Mouse (Mus musculus) CH12.LX (cell line): Measurements from ENCODE around the gene Arl5c. TPM values are rescaled to one million over a fixed set of nuclear protein-coding genes. Genes with fewer than 3 reads are reported as not detected.

ENCODE experiments used
- DNase-seq: peaks from one replicate; pipeline ENCODE4 v3.0.0-alpha.2; 2013; ENCODE audit errors: extremely low read depth
- H3K27ac ChIP-seq: 2 replicates; pipeline ENCODE4 v1.5.1; 2012; ENCODE audit warnings: low read depth, mild to moderate bottlenecking, control low read depth, moderate library complexity; ENCODE audit not compliant: insufficient read depth
- H3K27me3 ChIP-seq: replicated peaks from 2 replicates; pipeline ENCODE3; 2012; ENCODE audit warnings: inconsistent platforms
- H3K36me3 ChIP-seq, 2 experiments: replicated peaks in 1 of 2; 2 replicates each; pipeline versions ENCODE3 to v1.6.1; 2012; ENCODE audit warnings: inconsistent platforms in 1 of 2, low read length in 1 of 2, mild to moderate bottlenecking in 1 of 2, mixed read lengths in 1 of 2, moderate library complexity in 1 of 2; ENCODE audit not compliant: control insufficient read depth in 1 of 2, insufficient read depth in 1 of 2
- H3K4me1 ChIP-seq, 2 experiments: 2 replicates each; pipeline ENCODE4 v1.6.1; 2012; ENCODE audit warnings: inconsistent platforms in 1 of 2, moderate library complexity in 1 of 2; ENCODE audit not compliant: insufficient read depth in 2 of 2, control insufficient read depth in 1 of 2
- H3K4me2 ChIP-seq: 2 replicates; pipeline ENCODE4 v1.6.1; 2012; ENCODE audit warnings: low read depth, mild to moderate bottlenecking, control low read depth; ENCODE audit not compliant: poor library complexity, insufficient read depth, severe bottlenecking
- H3K4me3 ChIP-seq, 3 experiments: fragments of 150-350 bp in 1 of 3; sonication (generic) in 1 of 3; replicated peaks in 1 of 3; 2 replicates each; pipeline versions ENCODE3 to v1.5.1; 2011 to 2012; ENCODE audit warnings: low read depth in 2 of 3, low read length in 2 of 3, mild to moderate bottlenecking in 2 of 3, moderate library complexity in 2 of 3, control low read depth in 1 of 3, improper control_type of control experiment in 1 of 3, inconsistent platforms in 1 of 3, mixed read lengths in 1 of 3; ENCODE audit not compliant: poor library complexity in 1 of 3
- H3K79me2 ChIP-seq: replicated peaks from 2 replicates; pipeline ENCODE4 v1.6.1; 2012; ENCODE audit warnings: mild to moderate bottlenecking, moderate library complexity; ENCODE audit not compliant: control insufficient read depth, poor library complexity, insufficient read depth, severe bottlenecking; ENCODE audit errors: extremely low read depth
- H3K9ac ChIP-seq: 2 replicates; pipeline ENCODE4 v1.6.1; 2012; ENCODE audit warnings: low read depth, mild to moderate bottlenecking, control low read depth, moderate library complexity; ENCODE audit not compliant: insufficient read depth
- H3K9me3 ChIP-seq: replicated peaks from 2 replicates; pipeline ENCODE3; 2012; ENCODE audit warnings: low read length, inconsistent platforms, mixed read lengths
- CHD1 ChIP-seq: IDR thresholded peaks from 2 replicates; pipeline ENCODE4 v1.6.1; 2012; ENCODE audit warnings: low read depth, low read length, improper control_type of control experiment, inconsistent platforms
- CTCF ChIP-seq, 2 experiments: IDR thresholded peaks in 1 of 2; conservative IDR thresholded peaks in 1 of 2; 2 replicates each; pipeline ENCODE4 v1.5.1; 2011 to 2012; ENCODE audit warnings: low read depth in 2 of 2, low read length in 2 of 2, improper control_type of control experiment in 1 of 2, inconsistent platforms in 1 of 2, mild to moderate bottlenecking in 1 of 2, moderate library complexity in 1 of 2
- GABPA ChIP-seq: IDR thresholded peaks from 2 replicates; pipeline ENCODE4 v1.6.1; 2012; ENCODE audit warnings: low read depth, low read length, improper control_type of control experiment, inconsistent platforms; ENCODE audit not compliant: insufficient replicate concordance
- KAT2A ChIP-seq: IDR thresholded peaks from 2 replicates; pipeline ENCODE4 v1.6.1; 2012; ENCODE audit warnings: low read length, improper control_type of control experiment, inconsistent platforms; ENCODE audit not compliant: insufficient replicate concordance
- MAFK ChIP-seq: IDR thresholded peaks from 2 replicates; pipeline ENCODE4 v1.6.1; 2011; ENCODE audit warnings: low read length, improper control_type of control experiment; ENCODE audit not compliant: insufficient replicate concordance
- MAX ChIP-seq: IDR thresholded peaks from 2 replicates; pipeline ENCODE4 v1.6.1; 2011; ENCODE audit warnings: low read length, improper control_type of control experiment
- MAZ ChIP-seq: IDR thresholded peaks from 2 replicates; pipeline ENCODE4 v1.6.1; 2012; ENCODE audit warnings: low read depth, mild to moderate bottlenecking, inconsistent platforms, low read length, improper control_type of control experiment, moderate library complexity
- MEF2A ChIP-seq: IDR thresholded peaks from 2 replicates; pipeline ENCODE4 v1.6.1; 2014; ENCODE audit warnings: low read depth, mild to moderate bottlenecking, inconsistent platforms, low read length, improper control_type of control experiment, borderline replicate concordance
- MXI1 ChIP-seq: IDR thresholded peaks from 2 replicates; pipeline ENCODE4 v1.6.1; 2011; ENCODE audit warnings: mild to moderate bottlenecking, low read depth, low read length, improper control_type of control experiment
- NELFE ChIP-seq: IDR thresholded peaks from 2 replicates; pipeline ENCODE4 v1.6.1; 2011; ENCODE audit warnings: low read depth, low read length, improper control_type of control experiment
- PAX5 ChIP-seq: IDR thresholded peaks from 2 replicates; pipeline ENCODE4 v1.6.1; 2012; ENCODE audit warnings: low read length, inconsistent platforms, mixed read lengths
- RAD21 ChIP-seq: IDR thresholded peaks from 2 replicates; pipeline ENCODE4 v1.6.1; 2011; ENCODE audit warnings: low read depth, mild to moderate bottlenecking, low read length, improper control_type of control experiment, moderate library complexity
- TBP ChIP-seq: conservative IDR thresholded peaks from 2 replicates; pipeline ENCODE4 v1.6.1; 2011; ENCODE audit warnings: low read depth, low read length, improper control_type of control experiment
- TCF12 ChIP-seq: IDR thresholded peaks from 2 replicates; pipeline ENCODE4 v1.6.1; 2014; ENCODE audit warnings: low read depth, mild to moderate bottlenecking, inconsistent platforms, low read length, improper control_type of control experiment
- USF2 ChIP-seq: conservative IDR thresholded peaks from 2 replicates; pipeline ENCODE4 v1.6.1; 2011; ENCODE audit warnings: low read depth, low read length, improper control_type of control experiment
- ZC3H11A ChIP-seq: IDR thresholded peaks from 2 replicates; pipeline ENCODE4 v1.6.1; 2012; ENCODE audit warnings: low read depth, mild to moderate bottlenecking, inconsistent platforms, low read length, improper control_type of control experiment
- ZNF384 ChIP-seq: IDR thresholded peaks from 2 replicates; pipeline ENCODE4 v1.6.1; 2012; ENCODE audit warnings: low read depth, low read length, improper control_type of control experiment, inconsistent platforms
- dilution Hi-C: fragments of 300-500 bp; cut with MboI; formaldehyde crosslinking; loops from 2 replicates; pipeline ENCODE4 v1.14.3; 2020; ENCODE audit warnings: low sequenced_read_pairs; ENCODE audit not compliant: extremely low pct_unique_long_range_greater_than_20kb, extremely low pct_ligation_motif_present
- in situ Hi-C: fragments of 300-500 bp; cut with MboI; formaldehyde crosslinking; loops from 3 replicates; pipeline ENCODE4 v1.14.3; 2019; ENCODE audit warnings: low sequenced_read_pairs, low pct_ligation_motif_present, low pct_unique_long_range_greater_than_20kb, mixed read lengths
- polyA plus RNA-seq: library from polyadenylated mRNA; unstranded; fragments of >175 nt; gene quantifications from 2 replicates; pipeline ENCODE4 v1.2.1, GENCODE M21; 2012; ENCODE audit warnings: low read depth; ENCODE audit not compliant: insufficient read length
- total RNA-seq, 2 experiments: library from RNA; depleted of rRNA; stranded (reverse); fragments of 300-350 nt in 1 of 2; fragments of >200 nt in 1 of 2; gene quantifications; 2 replicates each; pipeline ENCODE4 v1.2.3; 2012 to 2014

Arl5c gene
- total and polyA plus RNA-seq, 3 experiments = 28.5 to 45.5 (median 32.2) TPM

DNA sequence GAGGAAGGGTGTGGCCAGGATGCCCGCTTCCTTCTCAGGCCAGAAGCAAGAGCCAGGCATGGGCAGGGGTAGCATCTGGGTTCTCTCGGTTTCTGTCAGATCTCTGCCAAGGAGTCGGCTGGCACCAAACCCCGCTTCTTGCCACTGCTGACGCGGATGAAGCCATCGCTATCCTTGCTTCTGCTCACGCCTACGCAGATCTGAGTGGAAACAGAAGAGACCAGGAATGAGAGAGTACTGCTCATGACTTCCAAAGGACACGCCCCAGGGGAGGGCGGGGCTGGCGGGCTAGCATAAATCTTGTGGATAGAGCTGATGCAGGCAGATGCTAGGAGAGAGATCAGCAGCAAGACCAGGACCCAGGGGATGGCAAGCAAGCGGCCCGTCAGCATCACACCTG lies 41.9 kb upstream of the Arl5c start:
- no peak overlapping the region for H3K27ac ChIP-seq
- in situ Hi-C loops = no loop called here
- TF ChIP-seq GABPA = no peak
- TF ChIP-seq PAX5 = no peak
- no peak for TF ChIP-seq MXI1
- no peak for TF ChIP-seq MAFK
- no peak for TF ChIP-seq ZC3H11A
- TF ChIP-seq MAX = no peak
- no peak for TF ChIP-seq USF2
- no peak for TF ChIP-seq RAD21
- TF ChIP-seq TCF12 = no peak
- no peak for TF ChIP-seq KAT2A
- H3K4me2 ChIP-seq = no peak overlapping the region
- H3K79me2 ChIP-seq = no peaks in the 10 kb centered on the region
- peaks cover 2 to 9% of the 10 kb centered on the region in 2 experiments; a peak in 2 of 4 replicates for H3K4me1 ChIP-seq
- H3K9me3 ChIP-seq = no peaks in the 10 kb centered on the region
- dilution Hi-C loops = no loop called here
- no peak overlapping the region for H3K9ac ChIP-seq
- H3K4me3 ChIP-seq = no peak overlapping the region
- no peaks in the 10 kb centered on the region for H3K27me3 ChIP-seq
- no peak for DNase-seq
- H3K36me3 ChIP-seq = no peaks in the 10 kb centered on the region

DNA sequence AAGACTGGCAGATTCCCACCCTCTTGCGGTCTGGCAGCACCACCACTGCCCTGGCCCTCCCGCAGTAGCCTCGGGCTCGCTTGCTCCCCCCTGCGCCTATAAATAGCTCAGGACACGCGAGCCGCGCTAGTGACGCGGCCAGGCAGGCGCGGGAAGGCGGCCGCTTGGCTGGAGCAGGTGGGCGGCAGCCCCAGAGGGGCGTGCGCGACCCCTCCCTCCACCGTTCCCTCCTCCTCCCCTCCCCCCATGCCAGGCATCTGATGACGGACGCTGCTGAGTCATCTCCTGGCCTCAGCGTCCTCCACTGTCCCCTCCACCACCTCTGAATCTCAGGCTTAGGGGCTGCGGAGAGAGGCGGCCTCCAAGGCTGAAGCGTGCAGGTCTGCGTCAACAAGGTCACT lies 40.0 kb upstream of the Arl5c start:
- Histone ChIP-seq H3K79me2 (no peaks in the 10 kb centered on the region), H3K9me3 (no peaks in the 10 kb centered on the region), H3K36me3 (peaks cover 4 to 7% of the 10 kb centered on the region in 2 experiments), H3K4me2 (peak overlapping the region; percentile 37; the same call in 1 of the 2 replicates), H3K27ac (no peak overlapping the region), H3K27me3 (no peaks in the 10 kb centered on the region), H3K4me3 (peak overlapping the region in 1 of 3 experiments; percentile 2), H3K9ac (no peak overlapping the region), H3K4me1 (peaks cover 2 to 9% of the 10 kb centered on the region in 2 experiments; a peak in 2 of 4 replicates)
- in situ Hi-C loops = no loop called here
- TF ChIP-seq MAFK = peak; percentile 26; the same call in 1 of the 2 replicates
- TF ChIP-seq GABPA = no peak
- TF ChIP-seq USF2 = no peak
- no peak for TF ChIP-seq ZNF384
- TF ChIP-seq CHD1 = no peak
- peak; percentile 59; the same call in 1 of the 2 replicates for TF ChIP-seq MEF2A
- dilution Hi-C loops = no loop called here
- DNase-seq = no peak

DNA sequence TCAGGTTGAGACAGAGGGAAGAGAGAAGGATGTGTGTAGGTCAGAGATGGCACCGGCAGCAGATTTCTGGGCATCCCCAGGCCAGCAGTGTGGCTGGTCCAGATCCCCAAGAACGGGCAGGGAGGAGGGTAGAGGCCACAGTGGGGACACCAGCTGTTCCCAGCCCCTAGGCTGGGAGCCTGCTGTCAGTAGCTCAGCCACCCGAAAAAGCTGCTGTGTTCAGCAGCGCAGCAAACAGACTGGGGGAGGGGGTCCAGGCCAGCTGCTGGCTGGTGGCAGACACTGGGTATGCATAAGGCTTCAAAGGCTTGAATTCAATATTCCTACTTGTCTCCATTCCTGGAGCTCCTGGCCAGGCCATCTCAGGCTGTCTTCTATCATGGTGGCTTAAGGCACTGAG lies 38.9 kb upstream of the Arl5c start:
- Histone ChIP-seq H3K27me3 (no peaks in the 10 kb centered on the region), H3K36me3 (peaks cover 15 to 18% of the 10 kb centered on the region in 2 experiments), H3K9ac (no peak overlapping the region), H3K4me3 (no peak overlapping the region), H3K27ac (no peak overlapping the region), H3K4me2 (no peak overlapping the region), H3K79me2 (no peaks in the 10 kb centered on the region), H3K4me1 (peaks cover 2 to 9% of the 10 kb centered on the region in 2 experiments; a peak in 3 of 4 replicates), H3K9me3 (no peaks in the 10 kb centered on the region)
- TF ChIP-seq CTCF (conservative IDR thresholded peaks at IDR 0.05 in 1 of 2, IDR thresholded peaks at IDR 0.05 in 1 of 2; ENCODE audit: low read depth in 2 of 2, low read length in 2 of 2) = no peak
- TF ChIP-seq NELFE = no peak
- no peak for TF ChIP-seq RAD21
- TF ChIP-seq MEF2A = no peak
- TF ChIP-seq MAZ = no peak
- no peak for TF ChIP-seq TBP
- dilution Hi-C loops = no loop called here
- in situ Hi-C loops = no loop called here
- DNase-seq = no peak
